Mouse (Mus musculus) small intestine, adult 2 months (tissue): Measurements from ENCODE around the gene 1600002K03Rik.

ENCODE experiments used
- CTCF ChIP-seq: fragments of 200-500 bp; IDR thresholded peaks from 2 replicates; pipeline ENCODE4 v1.5.1; 2012; ENCODE audit warnings: low read depth, mild to moderate bottlenecking, control low read depth, inconsistent platforms, low read length, moderate library complexity, mixed read lengths; ENCODE audit not compliant: insufficient replicate concordance, insufficient read length; ENCODE audit errors: extremely low read depth
- POLR2A ChIP-seq: fragments of 200-500 bp; IDR thresholded peaks from 2 replicates; pipeline ENCODE4 v1.6.1; 2012; ENCODE audit warnings: low read depth, mild to moderate bottlenecking, control low read depth, inconsistent platforms, low read length, moderate library complexity

GRCm38 (mm10) chr10:80163721-80164120 lies 9.0 kb upstream of the 1600002K03Rik start:
- TF ChIP-seq CTCF (no peak), POLR2A (no peak)
